Mouse (Mus musculus): ENCODE data around the gene Atp6v1fnb. TPM values are rescaled to one million over a fixed set of nuclear protein-coding genes. Genes with fewer than 3 reads are reported as not detected.

Gene Atp6v1fnb
- total RNA-seq, 2 experiments from 2014 or later = 0.67 to 1.2 TPM

- DNase-seq (ENCODE audit: low spot score in 2 of 2) = no peak
Measured at GRCm38 (mm10) chr6:29463388-29463787, 7.8 kb upstream of the Atp6v1fnb start.

- peak; percentile 88 to 96 for DNase-seq (ENCODE audit: low spot score in 2 of 2)
Measured at GRCm38 (mm10) chr6:29467583-29468354, 3.5 kb upstream of the Atp6v1fnb start, which contains the start of gene Atp6v1f. Gene Atp6v1f, plus strand, starts transcription at chr6:29467718.

GRCm38 (mm10) chr6:29468851-29469250 is 2.4 kb upstream of the Atp6v1fnb start:
- DNase-seq (ENCODE audit: low spot score in 2 of 2) = no peak

- peak; percentile 66 to 70 for DNase-seq (ENCODE audit: low spot score in 2 of 2)
Measured at GRCm38 (mm10) chr6:29473941-29474691, 2.9 kb downstream of the Atp6v1fnb start.

- no peak for DNase-seq (ENCODE audit: low spot score in 2 of 2)
Measured at GRCm38 (mm10) chr6:29474736-29475135, 3.5 kb downstream of the Atp6v1fnb start.

GRCm38 (mm10) chr6:29482691-29483090 is 11.5 kb downstream of the Atp6v1fnb start:
- no peak for DNase-seq (ENCODE audit: low spot score in 2 of 2)

GRCm38 (mm10) chr6:29484716-29485559 is 13.7 kb downstream of the Atp6v1fnb start:
- DNase-seq (ENCODE audit: low spot score in 2 of 2) = peak; percentile 9 to 46

- DNase-seq (ENCODE audit: low spot score in 2 of 2) = no peak
Measured at GRCm38 (mm10) chr6:29485951-29486350, 14.7 kb downstream of the Atp6v1fnb start.

GRCm38 (mm10) chr6:29494101-29494500 is 22.9 kb downstream of the Atp6v1fnb start:
- DNase-seq (ENCODE audit: low spot score in 2 of 2) = no peak

GRCm38 (mm10) chr6:29496270-29496669 is 25.0 kb downstream of the Atp6v1fnb start:
- no peak for DNase-seq (ENCODE audit: low spot score in 2 of 2)

GRCm38 (mm10) chr6:29497791-29498190 is 26.6 kb downstream of the Atp6v1fnb start:
- no peak for DNase-seq (ENCODE audit: low spot score in 2 of 2)

- DNase-seq (ENCODE audit: low spot score in 2 of 2) = no peak
Measured at GRCm38 (mm10) chr6:29500177-29500576, 28.9 kb downstream of the Atp6v1fnb start.

- DNase-seq (ENCODE audit: low spot score in 2 of 2) = no peak
Measured at GRCm38 (mm10) chr6:29500810-29501209, 29.6 kb downstream of the Atp6v1fnb start.

GRCm38 (mm10) chr6:29501599-29501998 is 30.4 kb downstream of the Atp6v1fnb start:
- peak in 1 of 2 experiments; percentile 34 for DNase-seq (ENCODE audit: low spot score in 2 of 2)

GRCm38 (mm10) chr6:29505493-29505892 is 34.3 kb downstream of the Atp6v1fnb start:
- DNase-seq (ENCODE audit: low spot score in 2 of 2) = no peak

- no peak for DNase-seq (ENCODE audit: low spot score in 2 of 2)
Measured at GRCm38 (mm10) chr6:29506834-29507233, 35.6 kb downstream of the Atp6v1fnb start.

- DNase-seq (ENCODE audit: low spot score in 2 of 2) = no peak
Measured at GRCm38 (mm10) chr6:29507447-29508309, 36.4 kb downstream of the Atp6v1fnb start, which contains the start of gene Kcp. Gene Kcp, minus strand, starts transcription at chr6:29507952.

- DNase-seq (ENCODE audit: low spot score in 2 of 2) = no peak
Measured at GRCm38 (mm10) chr6:29509086-29509485, 37.8 kb downstream of the Atp6v1fnb start.

GRCm38 (mm10) chr6:29513284-29513683 is 42.0 kb downstream of the Atp6v1fnb start:
- DNase-seq (ENCODE audit: low spot score in 2 of 2) = no peak

GRCm38 (mm10) chr6:29517139-29517538 is 45.9 kb downstream of the Atp6v1fnb start:
- peak; percentile 37 to 61 for DNase-seq (ENCODE audit: low spot score in 2 of 2)
